Mouse (Mus musculus) forebrain, embryonic 10.5 days (tissue): ENCODE measurements around the gene Akap9. TPM values are rescaled to one million over a fixed set of nuclear protein-coding genes. Genes with fewer than 3 reads are reported as not detected.
"Not testable (repeated sequence)": the region's sequence is repeated elsewhere in the genome, so short reads cannot be mapped to it uniquely, and the experiment has no call there.

Source experiments
- DNase-seq: peaks from one replicate; pipeline ENCODE4 v3.0.0-alpha.2; 2017; ENCODE audit warnings: low spot score; ENCODE audit errors: extremely low spot score
- H3K27ac ChIP-seq: fragments of 300-500 bp; sonication (generic); 2 replicates; pipeline ENCODE4 v1.5.1; 2016; ENCODE audit warnings: mild to moderate bottlenecking
- H3K27me3 ChIP-seq: fragments of 300-500 bp; sonication (generic); 2 replicates; pipeline ENCODE4 v1.6.1; 2016; ENCODE audit warnings: mild to moderate bottlenecking; ENCODE audit not compliant: poor library complexity, severe bottlenecking
- H3K36me3 ChIP-seq: fragments of 300-500 bp; sonication (generic); replicated peaks from 2 replicates; pipeline ENCODE4 v1.6.1; 2016; ENCODE audit warnings: mild to moderate bottlenecking, moderate library complexity
- H3K4me1 ChIP-seq: fragments of 300-500 bp; sonication (generic); 2 replicates; pipeline ENCODE4 v1.6.1; 2016
- H3K4me3 ChIP-seq: fragments of 300-500 bp; sonication (generic); 2 replicates; pipeline ENCODE4 v1.5.1; 2016; ENCODE audit warnings: mild to moderate bottlenecking, moderate library complexity
- H3K9me3 ChIP-seq: fragments of 300-500 bp; sonication (generic); 2 replicates; pipeline ENCODE4 v1.6.1; 2016; ENCODE audit warnings: mild to moderate bottlenecking, moderate library complexity
- WGBS: fragments of 180-500 bp; shearing (Covaris S2); methylation state at CpG from one replicate; pipeline ENCODE4 v1.1.7; 2016; 5-methylcytosine and 5-hydroxymethylcytosine counted together
- polyA plus RNA-seq: library from polyadenylated mRNA; unstranded; fragments of >200 nt; fragmentation: Nextera tagmentation; extraction: Ambion mirVana; gene quantifications from 2 replicates; pipeline ENCODE4 v1.2.1, GENCODE M21; 2016

Gene Akap9
- polyA plus RNA-seq, 1 experiment from 2014 or later, result 128 TPM

- Histone ChIP-seq H3K27ac (no peak overlapping the region), H3K36me3 (peaks cover 97% of the 10 kb centered on the region), H3K4me3 (no peak overlapping the region), H3K27me3 (no peaks in the 10 kb centered on the region), H3K9me3 (no peaks in the 10 kb centered on the region), H3K4me1 (no peaks in the 10 kb centered on the region)
- WGBS, result 84% methylated on average over 2 of the region's 2 CpGs
- no peak for DNase-seq
Measured at GRCm38 (mm10) chr5:4080861-4081260, 153.0 kb downstream of the Akap9 start.

GRCm38 (mm10) chr5:4081513-4081912 is 153.7 kb downstream of the Akap9 start:
- H3K4me3 ChIP-seq, result no peak overlapping the region
- H3K4me1 ChIP-seq, result no peaks in the 10 kb centered on the region
- H3K27ac ChIP-seq, result no peak overlapping the region
- H3K9me3 ChIP-seq, result no peaks in the 10 kb centered on the region
- H3K27me3 ChIP-seq, result no peaks in the 10 kb centered on the region
- WGBS, result 94% methylated on average over 2 of the region's 2 CpGs
- no peak for DNase-seq
- peaks cover 97% of the 10 kb centered on the region for H3K36me3 ChIP-seq

GRCm38 (mm10) chr5:4084948-4085347 is 157.1 kb downstream of the Akap9 start:
- Histone ChIP-seq H3K27ac (no peak overlapping the region), H3K36me3 (peaks cover 100% of the 10 kb centered on the region), H3K4me3 (no peak overlapping the region), H3K27me3 (no peaks in the 10 kb centered on the region), H3K9me3 (no peaks in the 10 kb centered on the region), H3K4me1 (peaks cover 3% of the 10 kb centered on the region; the same call in 1 of the 2 replicates)
- no peak for DNase-seq
- 95% methylated on average over 7 of the region's 7 CpGs for WGBS

- Histone ChIP-seq H3K4me3 (no peak overlapping the region), H3K36me3 (peaks cover 99% of the 10 kb centered on the region), H3K27me3 (no peaks in the 10 kb centered on the region), H3K9me3 (no peaks in the 10 kb centered on the region), H3K4me1 (peaks cover 3% of the 10 kb centered on the region; the same call in 1 of the 2 replicates), H3K27ac (no peak overlapping the region)
- DNase-seq, result no peak
- WGBS, result 94% methylated on average over 4 of the region's 4 CpGs
Measured at GRCm38 (mm10) chr5:4086309-4086708, 158.5 kb downstream of the Akap9 start.

- no peaks in the 10 kb centered on the region for H3K27me3 ChIP-seq
- H3K4me1 ChIP-seq, result peaks cover 3% of the 10 kb centered on the region; the same call in 1 of the 2 replicates
- no peak for DNase-seq
- H3K4me3 ChIP-seq, result no peak overlapping the region
- WGBS, result 91% methylated on average over 5 of the region's 5 CpGs
- no peaks in the 10 kb centered on the region for H3K9me3 ChIP-seq
- no peak overlapping the region for H3K27ac ChIP-seq
- H3K36me3 ChIP-seq, result peaks cover 99% of the 10 kb centered on the region
Measured at GRCm38 (mm10) chr5:4088190-4088589, 160.3 kb downstream of the Akap9 start.

GRCm38 (mm10) chr5:4094471-4094870 is 166.6 kb downstream of the Akap9 start:
- H3K4me1 ChIP-seq, result no peaks in the 10 kb centered on the region
- H3K27me3 ChIP-seq, result no peaks in the 10 kb centered on the region
- no peak overlapping the region for H3K27ac ChIP-seq
- 96% methylated on average over 5 of the region's 5 CpGs for WGBS
- peaks cover 82% of the 10 kb centered on the region for H3K36me3 ChIP-seq
- H3K9me3 ChIP-seq, result no peaks in the 10 kb centered on the region
- H3K4me3 ChIP-seq, result no peak overlapping the region
- no peak for DNase-seq

- DNase-seq, result no peak
- 94% methylated on average over 4 of the region's 4 CpGs for WGBS
- peaks cover 5% of the 10 kb centered on the region; the same call in 1 of the 2 replicates for H3K9me3 ChIP-seq
- no peaks in the 10 kb centered on the region for H3K27me3 ChIP-seq
- H3K4me1 ChIP-seq, result peaks cover 22% of the 10 kb centered on the region
- H3K36me3 ChIP-seq, result peaks cover 56% of the 10 kb centered on the region
- no peak overlapping the region for H3K4me3 ChIP-seq
- H3K27ac ChIP-seq, result no peak overlapping the region
Measured at GRCm38 (mm10) chr5:4101031-4101430, 173.2 kb downstream of the Akap9 start.

GRCm38 (mm10) chr5:4101770-4102169 is 173.9 kb downstream of the Akap9 start:
- peaks cover 5% of the 10 kb centered on the region; the same call in 1 of the 2 replicates for H3K9me3 ChIP-seq
- DNase-seq, result no peak
- no peak overlapping the region for H3K27ac ChIP-seq
- no peaks in the 10 kb centered on the region for H3K27me3 ChIP-seq
- peaks cover 22% of the 10 kb centered on the region for H3K4me1 ChIP-seq
- H3K4me3 ChIP-seq, result no peak overlapping the region
- 89% methylated on average over 2 of the region's 2 CpGs for WGBS
- H3K36me3 ChIP-seq, result peaks cover 56% of the 10 kb centered on the region

- H3K36me3 ChIP-seq, result peaks cover 40% of the 10 kb centered on the region
- peak overlapping the region; percentile 97 for H3K27ac ChIP-seq
- no peak for DNase-seq
- peak overlapping the region; percentile 89 for H3K4me3 ChIP-seq
- peaks cover 5% of the 10 kb centered on the region; the same call in 1 of the 2 replicates for H3K9me3 ChIP-seq
- 1% methylated on average over 41 of the region's 41 CpGs for WGBS
- no peaks in the 10 kb centered on the region for H3K27me3 ChIP-seq
- peaks cover 22% of the 10 kb centered on the region for H3K4me1 ChIP-seq
Measured at GRCm38 (mm10) chr5:4103626-4104340, 175.9 kb downstream of the Akap9 start.

GRCm38 (mm10) chr5:4104341-4105040 is 176.6 kb downstream of the Akap9 start, which contains the start of gene Cyp51:
Gene Cyp51 (minus strand): TSS chr5:4104746.
- H3K4me3 ChIP-seq, result peak within 1 kb of the TSS; percentile 89
- H3K9me3 ChIP-seq, result peaks cover 5% of the 10 kb centered on the region; the same call in 1 of the 2 replicates
- no peaks in the 10 kb centered on the region for H3K27me3 ChIP-seq
- WGBS, result under 1% methylated on average over 57 of the region's 59 CpGs
- peak; percentile 91 for DNase-seq
- peak within 1 kb of the TSS; percentile 97 for H3K27ac ChIP-seq
- peaks cover 33% of the 10 kb centered on the region for H3K36me3 ChIP-seq
- peaks cover 22% of the 10 kb centered on the region for H3K4me1 ChIP-seq

GRCm38 (mm10) chr5:4105651-4106186 is 177.9 kb downstream of the Akap9 start:
- Histone ChIP-seq H3K4me3 (no peak overlapping the region), H3K36me3 (peaks cover 21% of the 10 kb centered on the region), H3K27ac (peak overlapping the region; percentile 97; the same call in 1 of the 2 replicates), H3K27me3 (no peaks in the 10 kb centered on the region), H3K9me3 (peaks cover 5% of the 10 kb centered on the region; the same call in 1 of the 2 replicates), H3K4me1 (peaks cover 22% of the 10 kb centered on the region)
- WGBS, result 93% methylated on average over 2 of the region's 2 CpGs
- DNase-seq, result no peak

GRCm38 (mm10) chr5:4107056-4107455 is 179.2 kb downstream of the Akap9 start:
- DNase-seq, H3K4me3 ChIP-seq, H3K9me3 ChIP-seq, H3K36me3 ChIP-seq, H3K27ac ChIP-seq, H3K27me3 ChIP-seq: not testable (repeated sequence)
- WGBS, result 46% methylated on average over 7 of the region's 7 CpGs
- H3K4me1 ChIP-seq, result peaks cover 22% of the 10 kb centered on the region
